Mouse (Mus musculus): ENCODE measurements at regions not wholly inside any gene's neighbourhood (a gene's known extent, or its start where the extent isn't known, plus 50 kb on each side); places are given as distances from the start of the nearest gene placed in this dataset.

- no peak for DNase-seq (ENCODE audit: low spot score in 2 of 2)
These were observed 133.8 kb downstream of the Nufip1 start for GRCm38 (mm10) chr14:76244338-76245062.

GRCm38 (mm10) chr14:76245063-76245396 lies 134.3 kb downstream of the Nufip1 start:
- no peak for DNase-seq (ENCODE audit: low spot score in 2 of 2)

- DNase-seq (ENCODE audit: low spot score in 2 of 2): peak in 1 of 2 experiments; percentile 19
These were observed 137.0 kb downstream of the Nufip1 start for GRCm38 (mm10) chr14:76247664-76248063.

DNA sequence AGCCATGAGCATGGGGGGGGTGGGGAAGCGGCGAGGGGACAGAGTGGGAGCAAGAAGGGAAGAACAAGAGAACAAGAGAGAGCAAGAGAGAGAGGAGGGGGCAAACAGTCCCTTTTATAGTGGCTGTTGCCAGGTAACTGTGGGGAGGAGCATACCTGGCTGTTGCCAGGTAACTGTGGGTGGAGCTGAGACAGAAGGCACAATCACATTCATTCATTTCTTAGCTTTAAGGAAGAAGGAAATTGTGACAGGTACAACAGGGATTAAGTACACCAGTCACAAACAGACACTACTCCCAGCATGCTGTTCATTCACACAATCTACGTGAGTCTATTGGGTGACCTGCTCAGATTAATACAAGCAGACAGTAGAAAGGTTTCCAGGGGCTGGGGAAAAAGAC lies 143.2 kb downstream of the Nufip1 start:
- no peak for DNase-seq (ENCODE audit: low spot score in 2 of 2)

DNA sequence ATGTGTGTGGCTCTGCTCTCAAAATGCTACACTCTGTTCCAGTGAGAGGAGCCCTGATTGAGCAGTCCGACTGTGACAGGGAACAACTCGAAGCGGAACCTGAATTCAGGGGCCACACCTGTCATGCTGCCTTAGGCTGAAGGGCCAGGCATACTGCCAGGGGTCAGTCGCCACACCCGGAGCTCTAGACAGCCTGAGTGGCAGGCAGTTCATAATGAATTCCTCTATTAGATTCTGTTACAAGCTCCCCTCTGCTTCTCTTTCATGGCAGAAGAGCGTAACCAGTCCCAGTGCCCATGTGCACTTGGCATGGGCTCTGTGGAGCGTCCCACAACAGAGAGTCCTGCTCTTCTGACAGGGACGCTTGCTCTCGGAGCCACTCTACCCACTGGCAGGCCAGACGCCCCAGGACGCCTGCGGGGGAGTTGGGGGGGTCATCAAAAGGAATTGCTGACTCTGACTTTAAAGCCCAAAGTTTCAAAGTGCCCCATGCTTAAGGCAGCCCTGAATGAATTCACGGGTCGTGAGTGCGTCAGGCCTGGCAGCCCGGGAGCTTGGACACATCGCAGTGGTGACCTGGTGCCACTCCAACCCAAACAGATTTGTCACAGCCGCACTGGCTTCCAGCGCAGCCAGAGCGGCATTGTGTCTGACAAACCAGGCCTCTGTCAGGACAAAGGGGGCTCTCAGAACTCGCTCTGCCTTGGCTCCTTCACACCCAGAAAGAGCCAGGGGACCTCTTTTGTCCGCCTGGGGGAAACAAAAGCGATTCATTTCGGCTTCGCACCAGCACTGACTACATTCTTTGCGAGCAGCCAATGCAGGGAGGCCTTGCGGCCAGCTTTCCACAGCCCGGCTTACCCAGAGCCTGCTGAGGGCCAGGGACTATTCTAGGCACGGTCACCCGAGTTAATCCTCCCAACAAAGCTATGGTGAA lies 144.1 kb downstream of the Nufip1 start:
- peak in 1 of 2 experiments; percentile 57 for DNase-seq (ENCODE audit: low spot score in 2 of 2)

- no peak for DNase-seq (ENCODE audit: low spot score in 2 of 2)
These were observed 145.3 kb downstream of the Nufip1 start for GRCm38 (mm10) chr14:76255971-76256370.

DNA sequence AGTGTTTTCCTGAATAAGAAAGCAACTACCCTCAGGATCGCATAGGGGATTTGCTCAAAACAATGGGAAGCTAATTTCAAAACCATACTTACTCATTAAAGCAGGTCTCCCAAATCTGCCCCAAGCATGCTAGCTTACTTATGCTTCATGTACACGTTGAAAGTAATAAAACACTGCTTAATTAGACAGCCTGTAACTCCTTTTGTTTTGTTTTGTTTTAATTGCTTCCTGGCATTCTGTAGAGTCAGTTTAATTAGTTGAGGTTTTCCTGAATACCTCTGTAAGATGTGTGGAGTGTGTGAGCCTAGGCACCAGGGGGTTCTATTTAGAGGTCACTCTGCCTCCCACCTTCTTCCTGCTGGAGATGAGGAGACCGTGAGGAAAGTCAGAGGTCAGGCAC lies 147.9 kb downstream of the Nufip1 start:
- DNase-seq (ENCODE audit: low spot score in 2 of 2): no peak

GRCm38 (mm10) chr14:76260628-76261293 lies 150.1 kb downstream of the Nufip1 start:
- no peak for DNase-seq (ENCODE audit: low spot score in 2 of 2)

DNA sequence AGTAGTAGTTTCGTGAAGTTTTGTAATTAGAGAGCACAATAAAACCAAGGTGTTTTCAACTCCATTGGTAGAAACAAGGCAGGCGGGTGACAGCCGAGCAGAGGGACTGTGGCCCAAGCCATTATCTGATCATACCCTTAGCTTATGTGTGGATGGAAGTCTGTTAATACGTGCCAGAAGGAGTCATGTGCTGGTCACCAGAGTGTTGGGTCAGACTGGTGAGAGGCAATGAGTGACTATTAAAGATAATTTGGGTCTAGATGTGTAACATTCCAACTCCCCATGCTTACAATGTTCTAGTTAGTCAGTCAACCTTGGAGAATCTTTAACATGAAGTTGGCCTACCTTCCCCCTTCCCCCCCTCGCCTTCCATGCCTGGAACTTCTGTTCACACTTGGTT lies 151.1 kb upstream of the Tsc22d1 start:
- DNase-seq (ENCODE audit: low spot score in 2 of 2): no peak

DNA sequence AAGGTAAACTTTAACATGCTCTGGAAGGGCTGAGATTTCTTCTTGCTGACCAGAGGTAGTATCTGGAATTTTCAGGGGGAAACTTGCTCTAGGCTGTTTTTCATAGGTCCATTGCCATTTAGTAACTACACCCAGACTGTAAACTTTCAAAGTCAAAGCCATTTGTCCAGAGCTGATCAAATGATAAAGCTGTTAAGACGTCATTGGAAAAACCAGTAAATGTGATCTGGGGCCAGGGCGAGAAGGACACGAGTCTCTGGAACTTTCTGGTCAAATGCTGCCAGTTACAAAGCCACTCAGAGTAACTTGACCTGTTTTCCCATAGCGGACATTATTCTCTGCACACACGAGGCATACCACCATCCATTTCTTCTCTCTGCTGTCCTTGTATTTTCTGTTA lies 148.9 kb upstream of the Tsc22d1 start:
- no peak for DNase-seq (ENCODE audit: low spot score in 2 of 2)

DNA sequence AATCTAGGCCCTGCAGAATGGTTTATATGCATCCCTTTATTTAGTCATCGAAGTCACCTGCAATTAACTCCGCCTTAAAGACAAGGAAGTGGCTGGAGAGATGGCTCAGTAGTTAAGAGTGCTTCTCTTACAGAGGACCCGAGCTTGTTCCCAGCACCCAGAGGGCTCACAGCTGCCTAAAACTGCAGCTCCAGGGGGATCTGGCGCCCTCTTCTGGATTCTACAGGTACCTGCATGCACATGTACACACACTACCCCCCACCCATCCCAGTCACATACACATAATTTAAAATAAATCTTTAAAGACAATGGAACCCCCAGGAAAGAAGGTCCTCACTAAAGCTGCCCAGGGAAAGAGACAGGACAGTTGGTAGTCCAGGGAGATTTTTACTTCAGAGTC lies 148.5 kb upstream of the Tsc22d1 start:
- no peak for DNase-seq (ENCODE audit: low spot score in 2 of 2)

DNA sequence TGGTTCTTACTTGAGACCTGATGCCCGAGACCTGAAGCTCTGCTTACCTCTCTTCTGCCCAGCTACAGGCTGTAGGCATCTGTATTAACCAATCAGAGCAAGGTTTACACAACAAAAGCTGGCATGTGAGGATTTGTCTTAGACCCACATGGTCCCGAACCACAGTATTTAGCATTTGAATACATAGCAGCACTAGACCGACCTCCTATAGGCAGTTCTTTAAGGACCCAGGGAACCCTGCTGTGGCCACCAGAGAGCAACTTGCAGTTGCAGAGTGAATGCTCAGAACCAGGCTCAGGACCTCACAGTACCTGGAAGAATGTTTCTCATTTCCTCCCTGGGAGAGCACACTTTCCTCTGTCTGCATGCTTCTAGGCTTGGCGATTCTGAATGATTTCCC lies 147.7 kb upstream of the Tsc22d1 start:
- DNase-seq (ENCODE audit: low spot score in 2 of 2): no peak

GRCm38 (mm10) chr14:76271190-76271589 lies 143.6 kb upstream of the Tsc22d1 start:
- DNase-seq (ENCODE audit: low spot score in 2 of 2): no peak

GRCm38 (mm10) chr14:76272840-76273239 lies 141.9 kb upstream of the Tsc22d1 start:
- DNase-seq (ENCODE audit: low spot score in 2 of 2): no peak

DNA sequence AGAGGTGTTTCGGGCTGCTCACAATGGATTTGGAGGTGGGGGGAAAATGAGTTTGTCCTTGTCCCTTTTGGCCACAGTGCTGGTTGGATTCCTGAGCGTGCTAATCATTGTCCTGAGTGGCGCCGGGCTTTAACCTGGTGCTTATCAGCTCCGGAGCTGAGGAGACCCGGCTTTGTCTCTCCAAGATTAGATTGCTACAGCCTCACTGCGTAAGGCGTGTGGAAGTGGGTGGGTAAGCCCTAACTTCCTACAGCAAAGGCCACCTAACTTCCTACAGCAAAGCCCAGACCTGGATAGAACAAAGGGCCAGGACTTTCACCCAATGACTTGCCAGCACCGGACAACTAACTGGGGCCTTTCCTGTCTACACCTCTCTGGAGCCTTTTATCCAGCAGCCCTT lies 138.1 kb upstream of the Tsc22d1 start:
- DNase-seq (ENCODE audit: low spot score in 2 of 2): no peak

DNA sequence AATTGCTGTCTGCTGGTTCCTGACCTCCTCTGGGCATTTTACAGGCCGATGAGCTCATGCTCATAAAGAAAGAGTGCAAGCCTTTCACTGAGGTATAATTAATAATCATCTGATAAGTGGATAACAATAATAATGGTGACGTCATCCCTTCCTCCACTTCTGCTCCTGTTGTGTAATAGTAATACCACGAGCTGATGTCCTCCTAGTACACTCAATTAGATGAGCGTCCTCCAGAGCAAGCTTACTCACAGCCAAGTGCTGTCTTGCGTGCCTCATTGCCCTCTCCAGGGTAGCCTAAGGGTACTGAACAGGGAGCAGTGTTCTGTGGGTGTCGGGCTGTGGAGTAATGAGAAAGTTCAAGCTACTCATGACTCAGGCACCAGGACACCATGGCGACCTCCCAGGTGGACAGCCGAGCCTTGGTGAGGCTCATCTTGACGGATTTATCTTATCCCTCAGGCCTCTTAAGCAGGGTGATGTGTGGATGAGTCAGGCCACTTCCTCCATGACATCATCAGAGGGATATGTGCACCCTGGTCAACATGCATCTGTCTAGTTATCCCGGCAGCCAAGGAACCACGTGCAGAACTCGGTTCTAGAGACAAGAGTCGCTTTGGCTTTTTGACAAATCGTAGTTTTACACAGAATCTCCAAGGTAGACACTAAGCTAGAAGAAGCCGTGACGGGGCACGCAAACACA lies 135.9 kb upstream of the Tsc22d1 start:
- DNase-seq (ENCODE audit: low spot score in 2 of 2): no peak

DNA sequence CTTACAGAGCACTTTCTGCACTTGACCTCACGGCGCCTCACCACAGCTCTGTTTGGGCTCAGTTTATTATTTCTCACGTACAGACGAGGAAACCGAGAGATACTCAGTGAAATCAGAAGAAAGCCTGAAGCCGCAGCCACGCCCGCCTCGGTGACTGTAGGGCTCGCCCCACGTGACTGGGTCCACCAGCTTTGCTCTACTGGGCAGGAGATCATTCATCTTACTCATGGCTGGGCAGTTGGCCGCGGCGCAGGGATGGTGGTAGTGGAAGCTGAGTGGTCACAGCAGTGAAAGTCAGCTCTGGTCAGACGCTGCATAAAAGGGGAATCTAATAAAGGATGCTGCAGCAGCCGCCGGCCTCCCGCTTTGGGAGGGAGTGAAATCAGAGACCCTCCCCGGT lies 135.2 kb upstream of the Tsc22d1 start:
- DNase-seq (ENCODE audit: low spot score in 2 of 2): no peak

DNA sequence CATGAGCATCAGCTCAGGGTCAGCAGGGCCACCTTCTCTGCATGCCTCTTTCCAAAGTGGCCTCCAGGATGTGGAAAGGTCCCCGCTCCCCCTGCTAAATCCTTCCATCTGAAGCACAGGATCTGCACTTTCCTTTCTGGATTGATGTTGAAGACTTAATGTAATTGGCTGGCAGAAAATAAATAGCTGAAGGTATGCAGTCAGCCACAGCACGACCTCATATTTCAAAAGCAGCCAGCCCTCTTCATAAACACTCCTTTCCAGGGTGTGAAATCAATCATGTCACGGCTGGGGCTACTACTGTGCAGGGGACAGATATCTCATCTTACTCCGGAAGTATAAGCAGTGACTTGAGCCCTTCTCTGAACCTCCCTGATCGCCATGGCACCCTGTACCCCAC lies 132.9 kb upstream of the Tsc22d1 start:
- no peak for DNase-seq (ENCODE audit: low spot score in 2 of 2)

GRCm38 (mm10) chr14:76287768-76288167 lies 127.0 kb upstream of the Tsc22d1 start:
- DNase-seq (ENCODE audit: low spot score in 2 of 2): no peak

- no peak for DNase-seq (ENCODE audit: low spot score in 2 of 2)
These were observed 124.3 kb upstream of the Tsc22d1 start for GRCm38 (mm10) chr14:76290401-76291018.

GRCm38 (mm10) chr14:76292211-76292610 lies 122.5 kb upstream of the Tsc22d1 start:
- no peak for DNase-seq (ENCODE audit: low spot score in 2 of 2)

Measured in gastrocnemius, postnatal 4 days (tissue).